Comparison of ENCODE assay signal across 11 mouse cellular contexts in the genomic region with DNA sequence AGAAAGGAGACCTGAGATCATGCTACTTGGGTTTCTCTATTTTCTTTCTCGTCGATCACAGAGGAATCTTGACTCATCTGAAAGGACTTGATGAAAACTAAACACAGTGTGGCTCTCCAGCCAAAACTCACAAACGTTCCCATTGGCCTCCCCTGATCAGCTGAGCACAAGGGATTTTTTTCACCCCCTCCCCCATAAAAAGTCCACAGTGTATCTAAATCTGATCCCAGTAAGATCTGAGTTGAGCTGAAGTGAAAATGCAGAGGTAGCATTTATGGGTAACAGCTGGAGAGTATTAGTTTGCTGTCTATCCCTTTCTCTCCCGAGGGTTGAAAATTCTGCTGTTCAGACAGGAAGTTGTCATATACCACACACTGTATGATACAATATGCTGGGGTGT. TPM values are rescaled to one million over a fixed set of nuclear protein-coding genes. Genes with fewer than 3 reads are reported as not detected.
A peak's percentile ranks its signal among the peaks of the same experiment; 100 is the strongest.
DNase-seq lines count a peak whose midpoint lies in the region; ATAC-seq and TF ChIP-seq lines count a peak whose summit lies in the region.
"Had no signal": no experiment of that assay in that cellular context is flagged by ENCODE, and none has a peak within 500 bp of the region (broad histone marks: within the 10 kb centered on the region; RNA-seq: fewer than 3 reads in every experiment).

No protein-coding gene starts in this region.

- no peak for DNase-seq in gastrocnemius, adult 2 months
- no peak for DNase-seq in gastrocnemius, adult 18-20 months (ENCODE audit: low spot score)
- peak; percentile 42 for DNase-seq in lung, postnatal 0 days (ENCODE audit: low spot score)
- DNase-seq in lung, postnatal 4 days: no peak
- peak; percentile 40 for DNase-seq in limb, embryonic 14.5 days (ENCODE audit: low spot score)
- DNase-seq in stomach, postnatal 0 days (ENCODE audit: low spot score): no peak
- DNase-seq in left cerebral cortex, postnatal 14 days (ENCODE audit: low spot score in 2 of 2): no peak
- DNase-seq in urinary bladder, adult 18-20 months (ENCODE audit: low spot score in 2 of 2): no peak
- DNase-seq: cerebellum, adult 9-11 months; right cerebral cortex, adult 18-20 months had no signal

- H3K9ac ChIP-seq in lung, postnatal 0 days (replicated peaks; ENCODE audit: low read depth): no peak overlapping the region
- H3K9ac ChIP-seq in limb, embryonic 14.5 days (ENCODE audit: low read depth, low read length, severe bottlenecking): no peak overlapping the region
- H3K9ac ChIP-seq in stomach, postnatal 0 days (ENCODE audit: low read length): no peak overlapping the region

- intact Hi-C loops in gastrocnemius, adult 2 months (cut with DNase I): loop anchor here (10.0 kb wide), 1 partner anchor 108 kb away; no protein-coding TSS in a partner anchor
- intact Hi-C loops in left cerebral cortex, postnatal 14 days (cut with DNase I): loop anchor here (10.0 kb wide), 1 partner anchor 258 kb away; no protein-coding TSS in a partner anchor

- H3K4me2 ChIP-seq in lung, postnatal 0 days (replicated peaks; ENCODE audit: low read depth, low read length): peak overlapping the region; percentile 11; the same call in 1 of the 2 replicates
- H3K4me2 ChIP-seq in limb, embryonic 14.5 days (replicated peaks; ENCODE audit: low read depth, low read length, severe bottlenecking): peak overlapping the region; percentile 59
- H3K4me2 ChIP-seq in stomach, postnatal 0 days (replicated peaks; ENCODE audit: low read depth): peak overlapping the region; percentile 35; the same call in 1 of the 2 replicates

- TF ChIP-seq POLR2A in limb, embryonic 14.5 days (IDR thresholded peaks at IDR 0.05; ENCODE audit: borderline replicate concordance, extremely low read depth, insufficient read depth, insufficient read length): no peak

- H3K36me3 ChIP-seq in lung, postnatal 0 days (ENCODE audit: insufficient read depth, low read length): no peaks in the 10 kb centered on the region
- H3K36me3 ChIP-seq in limb, embryonic 14.5 days (ENCODE audit: control insufficient read depth, insufficient read depth, low read length): no peaks in the 10 kb centered on the region
- no peaks in the 10 kb centered on the region for H3K36me3 ChIP-seq in stomach, postnatal 0 days (ENCODE audit: control insufficient read depth, insufficient read depth, low read length)

- TF ChIP-seq EP300 in lung, postnatal 0 days (IDR thresholded peaks at IDR 0.05): no peak
- no peak for TF ChIP-seq EP300 in stomach, postnatal 0 days (optimal IDR thresholded peaks at IDR 0.05)

- H3K4me1 ChIP-seq in lung, postnatal 0 days (ENCODE audit: insufficient read depth, low read depth, low read length): no peaks in the 10 kb centered on the region
- H3K4me1 ChIP-seq in limb, embryonic 14.5 days (ENCODE audit: control insufficient read depth, insufficient read depth, low read length): peaks cover 3% of the 10 kb centered on the region; the same call in 1 of the 2 replicates
- no peaks in the 10 kb centered on the region for H3K4me1 ChIP-seq in stomach, postnatal 0 days (replicated peaks; ENCODE audit: control insufficient read depth, insufficient read depth)

- H3K9me3 ChIP-seq in lung, postnatal 0 days (ENCODE audit: low read length): no peaks in the 10 kb centered on the region
- H3K9me3 ChIP-seq in limb, embryonic 14.5 days (ENCODE audit: control insufficient read depth, low read length): no peaks in the 10 kb centered on the region
- H3K9me3 ChIP-seq in stomach, postnatal 0 days (ENCODE audit: control insufficient read depth, low read length): no peaks in the 10 kb centered on the region

- peak overlapping the region; percentile 88 for H3K4me3 ChIP-seq in gastrocnemius, adult 2 months
- no peak overlapping the region for H3K4me3 ChIP-seq in lung, postnatal 0 days (ENCODE audit: low read depth, low read length)
- H3K4me3 ChIP-seq in limb, embryonic 14.5 days (replicated peaks; ENCODE audit: low read length): peak overlapping the region; percentile 88
- H3K4me3 ChIP-seq in stomach, postnatal 0 days (ENCODE audit: low read depth, low read length): no peak overlapping the region; the same call in 1 of the 2 replicates

- no peak for ATAC-seq in lung, postnatal 0 days
- peak; percentile 30; the same call in 1 of the 2 replicates for ATAC-seq in limb, embryonic 14.5 days (ENCODE audit: low FRiP score, low read depth)
- no peak for ATAC-seq in stomach, postnatal 0 days (ENCODE audit: low FRiP score, low TSS enrichment)

- H3K27me3 ChIP-seq in lung, postnatal 0 days (replicated peaks; ENCODE audit: insufficient read depth, low read length): no peaks in the 10 kb centered on the region
- no peaks in the 10 kb centered on the region for H3K27me3 ChIP-seq in limb, embryonic 14.5 days (ENCODE audit: control insufficient read depth, insufficient read depth, low read length)
- no peaks in the 10 kb centered on the region for H3K27me3 ChIP-seq in stomach, postnatal 0 days (ENCODE audit: control insufficient read depth, insufficient read depth, low read length)

- no peak overlapping the region for H3K27ac ChIP-seq in gastrocnemius, adult 2 months
- H3K27ac ChIP-seq in lung, postnatal 0 days (ENCODE audit: low read length): no peak overlapping the region
- no peak overlapping the region for H3K27ac ChIP-seq in limb, embryonic 14.5 days (replicated peaks; ENCODE audit: low read depth, low read length)
- no peak overlapping the region for H3K27ac ChIP-seq in stomach, postnatal 0 days (replicated peaks)
- H3K27ac ChIP-seq: macrophage had no signal

- 18% methylated on average over 4 of the region's 4 CpGs for WGBS in lung, postnatal 0 days
- WGBS in limb, embryonic 14.5 days: 31% methylated on average over 4 of the region's 4 CpGs
- 20% methylated on average over 4 of the region's 4 CpGs for WGBS in stomach, postnatal 0 days

- no peak for TF ChIP-seq CTCF in gastrocnemius, adult 2 months (IDR thresholded peaks at IDR 0.05)
- no peak for TF ChIP-seq CTCF in lung, postnatal 0 days (IDR thresholded peaks at IDR 0.05)
- no peak for TF ChIP-seq CTCF in stomach, postnatal 0 days (IDR thresholded peaks at IDR 0.05; ENCODE audit: low read depth)

RNA-seq across cellular contexts. Expression of gene Fbxl7, which starts 2.2 kb away (rescaled TPM):
- 1 to 10 TPM in 1 of 2 experiments, under 1 TPM in 1; 0.89 to 2.3 TPM for total RNA-seq in gastrocnemius, adult 2 months (2021)
- total RNA-seq in gastrocnemius, adult 18-20 months (2021): 1 to 10 TPM in 1 of 2 experiments, under 1 TPM in 1; 0.96 to 1.0 TPM
- polyA plus RNA-seq in lung, postnatal 0 days (2015; fragmentation: Nextera tagmentation; extraction: Ambion mirVana): 7.5 and 9.5 TPM in 2 replicates
- polyA plus RNA-seq in limb, embryonic 14.5 days (2012; rRNA removed): 17.5 and 23.1 TPM in 2 replicates
- polyA plus RNA-seq in limb, embryonic 14.5 days (2014; fragmentation: Nextera tagmentation; extraction: Ambion mirVana): 19.9 and 25.5 TPM in 2 replicates
- 4.1 and 4.6 TPM in 2 replicates for polyA plus RNA-seq in stomach, postnatal 0 days (2015; fragmentation: Nextera tagmentation; extraction: Ambion mirVana)
- 1 to 10 TPM; 2.7 to 3.2 TPM for total RNA-seq in left cerebral cortex, postnatal 14 days (2021)
- polyA plus RNA-seq: macrophage had no signal

Comparison
In these comparisons a context has a peak if more than half of its experiments do, and no peak if none do; other contexts are left out.
1. DNase-seq: peak in lung, postnatal 0 days (single experiment) and limb, embryonic 14.5 days (single experiment); none in gastrocnemius, adult 2 months (single experiment), gastrocnemius, adult 18-20 months (single experiment), lung, postnatal 4 days (0 of 2), stomach, postnatal 0 days (single experiment), left cerebral cortex, postnatal 14 days (0 of 2) and urinary bladder, adult 18-20 months (0 of 2).
2. H3K4me3 ChIP-seq: peak in gastrocnemius, adult 2 months (single experiment) and limb, embryonic 14.5 days (single experiment); none in lung, postnatal 0 days (single experiment) and stomach, postnatal 0 days (single experiment).
3. Peak in every context shown above with its lines, with median percentiles within 50 percentile points of each other: H3K4me2 ChIP-seq.